Mouse (Mus musculus): ENCODE data around the gene Gm13276. TPM values are rescaled to one million over a fixed set of nuclear protein-coding genes. Genes with fewer than 3 reads are reported as not detected.
"Not testable (repeated sequence)": the region's sequence is repeated elsewhere in the genome, so short reads cannot be mapped to it uniquely, and the experiment has no call there.

Gene Gm13276
- polyA plus RNA-seq, 1 experiment, result not detected

GRCm38 (mm10) chr4:88757628-88758031 is 27.9 kb upstream of the Gm13276 start:
- H3K36me3 ChIP-seq (ENCODE audit: control insufficient read depth, insufficient read depth, low read length); H3K27ac ChIP-seq (ENCODE audit: control insufficient read depth, insufficient read depth, low read depth, low read length); H3K27me3 ChIP-seq (ENCODE audit: control insufficient read depth, insufficient read depth, low read length); H3K4me1 ChIP-seq (ENCODE audit: control insufficient read depth, insufficient read depth, low read length): not testable (repeated sequence)
- TF ChIP-seq POLR2A (IDR thresholded peaks at IDR 0.05; ENCODE audit: control insufficient read depth, low read depth, low read length) (peak; percentile 27; the same call in 1 of the 2 replicates), CTCF (IDR thresholded peaks at IDR 0.05; ENCODE audit: control insufficient read depth, insufficient read depth, insufficient replicate concordance, low read depth, low read length) (peak; percentile 59; the same call in 1 of the 2 replicates)
- H3K4me3 ChIP-seq (ENCODE audit: control insufficient read depth, low read depth, low read length), result peak overlapping the region; percentile 52

GRCm38 (mm10) chr4:88758751-88759150 is 26.8 kb upstream of the Gm13276 start:
- H3K27me3 ChIP-seq (ENCODE audit: control insufficient read depth, insufficient read depth, low read length); H3K27ac ChIP-seq (ENCODE audit: control insufficient read depth, insufficient read depth, low read depth, low read length); H3K4me3 ChIP-seq (ENCODE audit: control insufficient read depth, low read depth, low read length); H3K4me1 ChIP-seq (ENCODE audit: control insufficient read depth, insufficient read depth, low read length); H3K36me3 ChIP-seq (ENCODE audit: control insufficient read depth, insufficient read depth, low read length): not testable (repeated sequence)

GRCm38 (mm10) chr4:88759610-88760268 is 25.8 kb upstream of the Gm13276 start, which contains the start of gene Gm13283:
Gene Gm13283 (plus strand): TSS chr4:88760119.
- not testable (repeated sequence) for H3K27me3 ChIP-seq (ENCODE audit: control insufficient read depth, insufficient read depth, low read length); H3K36me3 ChIP-seq (ENCODE audit: control insufficient read depth, insufficient read depth, low read length); H3K27ac ChIP-seq (ENCODE audit: control insufficient read depth, insufficient read depth, low read depth, low read length); H3K4me3 ChIP-seq (ENCODE audit: control insufficient read depth, low read depth, low read length); H3K4me1 ChIP-seq (ENCODE audit: control insufficient read depth, insufficient read depth, low read length)

- not testable (repeated sequence) for H3K4me3 ChIP-seq (ENCODE audit: control insufficient read depth, low read depth, low read length); H3K4me1 ChIP-seq (ENCODE audit: control insufficient read depth, insufficient read depth, low read length); H3K27ac ChIP-seq (ENCODE audit: control insufficient read depth, insufficient read depth, low read depth, low read length); H3K36me3 ChIP-seq (ENCODE audit: control insufficient read depth, insufficient read depth, low read length); H3K27me3 ChIP-seq (ENCODE audit: control insufficient read depth, insufficient read depth, low read length)
These were observed 25.1 kb upstream of the Gm13276 start for GRCm38 (mm10) chr4:88760431-88760830.

GRCm38 (mm10) chr4:88761776-88762175 is 23.7 kb upstream of the Gm13276 start:
- H3K4me1 ChIP-seq (ENCODE audit: control insufficient read depth, insufficient read depth, low read length); H3K4me3 ChIP-seq (ENCODE audit: control insufficient read depth, low read depth, low read length); H3K27me3 ChIP-seq (ENCODE audit: control insufficient read depth, insufficient read depth, low read length); H3K36me3 ChIP-seq (ENCODE audit: control insufficient read depth, insufficient read depth, low read length); H3K27ac ChIP-seq (ENCODE audit: control insufficient read depth, insufficient read depth, low read depth, low read length): not testable (repeated sequence)

- H3K27ac ChIP-seq (ENCODE audit: control insufficient read depth, insufficient read depth, low read depth, low read length); H3K36me3 ChIP-seq (ENCODE audit: control insufficient read depth, insufficient read depth, low read length); H3K4me3 ChIP-seq (ENCODE audit: control insufficient read depth, low read depth, low read length); H3K4me1 ChIP-seq (ENCODE audit: control insufficient read depth, insufficient read depth, low read length); H3K27me3 ChIP-seq (ENCODE audit: control insufficient read depth, insufficient read depth, low read length): not testable (repeated sequence)
These were observed 23.2 kb upstream of the Gm13276 start for GRCm38 (mm10) chr4:88762341-88762740.

GRCm38 (mm10) chr4:88763384-88764018 is 22.0 kb upstream of the Gm13276 start:
- not testable (repeated sequence) for H3K4me1 ChIP-seq (ENCODE audit: control insufficient read depth, insufficient read depth, low read length); H3K27me3 ChIP-seq (ENCODE audit: control insufficient read depth, insufficient read depth, low read length); H3K36me3 ChIP-seq (ENCODE audit: control insufficient read depth, insufficient read depth, low read length); H3K27ac ChIP-seq (ENCODE audit: control insufficient read depth, insufficient read depth, low read depth, low read length); H3K4me3 ChIP-seq (ENCODE audit: control insufficient read depth, low read depth, low read length)

GRCm38 (mm10) chr4:88773534-88773933 is 12.0 kb upstream of the Gm13276 start, which contains the start of gene Gm13290:
Gene Gm13290 (plus strand): TSS chr4:88773834.
- H3K4me3 ChIP-seq (ENCODE audit: control insufficient read depth, low read depth, low read length); H3K27ac ChIP-seq (ENCODE audit: control insufficient read depth, insufficient read depth, low read depth, low read length): not testable (repeated sequence)

GRCm38 (mm10) chr4:88776622-88777021 is 8.9 kb upstream of the Gm13276 start, which contains the start of gene Gm13289:
Gene Gm13289 (plus strand): TSS chr4:88776922.
- not testable (repeated sequence) for H3K36me3 ChIP-seq (ENCODE audit: control insufficient read depth, insufficient read depth, low read length); H3K27me3 ChIP-seq (ENCODE audit: control insufficient read depth, insufficient read depth, low read length); H3K27ac ChIP-seq (ENCODE audit: control insufficient read depth, insufficient read depth, low read depth, low read length); H3K4me3 ChIP-seq (ENCODE audit: control insufficient read depth, low read depth, low read length); H3K4me1 ChIP-seq (ENCODE audit: control insufficient read depth, insufficient read depth, low read length)

More at GRCm38 (mm10) chr4:88773534-88773933, 12.0 kb upstream of the Gm13276 start, which contains the start of gene Gm13290:
- H3K36me3 ChIP-seq (ENCODE audit: control insufficient read depth, insufficient read depth, low read length); H3K27me3 ChIP-seq (ENCODE audit: control insufficient read depth, insufficient read depth, low read length); H3K4me1 ChIP-seq (ENCODE audit: control insufficient read depth, insufficient read depth, low read length): not testable (repeated sequence)

- H3K27me3 ChIP-seq (ENCODE audit: control insufficient read depth, insufficient read depth, low read length); H3K36me3 ChIP-seq (ENCODE audit: control insufficient read depth, insufficient read depth, low read length); H3K4me3 ChIP-seq (ENCODE audit: control insufficient read depth, low read depth, low read length); H3K27ac ChIP-seq (ENCODE audit: control insufficient read depth, insufficient read depth, low read depth, low read length); H3K4me1 ChIP-seq (ENCODE audit: control insufficient read depth, insufficient read depth, low read length): not testable (repeated sequence)
These were observed 6.0 kb upstream of the Gm13276 start, which contains the start of gene Gm13272 for GRCm38 (mm10) chr4:88779550-88779949. Gene Gm13272 (plus strand): TSS chr4:88779850.

GRCm38 (mm10) chr4:88780320-88780719 is 5.2 kb upstream of the Gm13276 start:
- H3K4me3 ChIP-seq (ENCODE audit: control insufficient read depth, low read depth, low read length); H3K4me1 ChIP-seq (ENCODE audit: control insufficient read depth, insufficient read depth, low read length); H3K27me3 ChIP-seq (ENCODE audit: control insufficient read depth, insufficient read depth, low read length); H3K36me3 ChIP-seq (ENCODE audit: control insufficient read depth, insufficient read depth, low read length); H3K27ac ChIP-seq (ENCODE audit: control insufficient read depth, insufficient read depth, low read depth, low read length): not testable (repeated sequence)
